Mouse (Mus musculus): Measurements from ENCODE around the gene Foxn4.
A peak's percentile ranks its signal among the peaks of the same experiment; 100 is the strongest.

The Foxn4 gene

DNA sequence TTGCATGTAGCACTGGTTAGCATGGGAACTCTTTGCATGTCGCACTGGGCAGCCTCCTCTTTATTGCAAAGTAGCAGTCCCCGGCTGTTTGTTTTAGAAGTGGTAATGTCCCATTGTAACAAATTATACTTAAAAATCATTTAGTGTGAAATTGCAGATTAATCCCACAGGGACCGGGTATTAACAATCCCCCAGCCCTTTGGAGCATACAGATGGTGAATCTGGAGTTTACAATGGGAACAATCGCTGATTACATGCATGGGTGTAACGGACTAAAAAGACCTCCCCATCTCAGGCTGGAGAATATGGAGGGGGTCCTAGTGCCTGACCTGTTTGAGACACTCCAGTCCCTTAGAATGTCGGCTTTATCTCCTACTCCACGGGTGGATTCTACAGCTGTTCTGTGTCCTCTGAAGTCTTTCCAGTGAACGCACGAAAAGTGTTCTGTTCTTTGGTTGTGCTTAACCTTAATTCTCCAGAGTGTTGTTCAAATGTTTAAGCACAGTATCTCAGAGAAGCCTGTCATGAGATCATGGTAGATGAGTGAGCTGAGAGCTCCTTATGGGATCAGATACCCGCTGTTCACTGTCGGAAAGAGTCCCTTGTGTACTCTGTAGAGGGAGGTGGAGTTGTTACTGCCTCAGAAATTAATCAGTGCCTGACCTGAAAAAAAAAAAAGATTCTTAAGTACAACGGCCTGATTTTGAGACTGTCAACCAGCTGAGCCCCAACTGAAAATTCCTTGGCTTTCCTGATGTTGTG lies 6.0 kb upstream of the Foxn4 start:
- DNase-seq, result no peak

DNA sequence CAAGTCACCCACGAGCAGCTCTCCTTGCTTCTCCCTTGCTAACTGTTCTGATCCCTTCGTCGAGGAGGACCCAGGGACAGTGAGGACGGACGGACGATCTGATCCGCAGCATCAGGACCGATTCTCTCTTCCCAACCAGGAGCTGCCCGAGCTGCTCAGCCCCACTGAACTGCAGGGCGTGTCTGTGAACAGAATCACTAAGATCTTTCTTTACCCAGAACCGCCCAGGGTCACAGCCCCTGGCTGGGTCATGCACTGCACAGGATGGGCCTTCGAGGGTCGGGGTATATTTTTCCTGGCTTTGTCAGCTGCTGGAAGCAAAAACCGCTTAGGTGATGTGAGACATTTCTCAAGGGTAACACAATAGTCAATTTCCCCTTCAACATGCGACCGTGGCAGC lies 2.4 kb upstream of the Foxn4 start:
- DNase-seq, result no peak

DNA sequence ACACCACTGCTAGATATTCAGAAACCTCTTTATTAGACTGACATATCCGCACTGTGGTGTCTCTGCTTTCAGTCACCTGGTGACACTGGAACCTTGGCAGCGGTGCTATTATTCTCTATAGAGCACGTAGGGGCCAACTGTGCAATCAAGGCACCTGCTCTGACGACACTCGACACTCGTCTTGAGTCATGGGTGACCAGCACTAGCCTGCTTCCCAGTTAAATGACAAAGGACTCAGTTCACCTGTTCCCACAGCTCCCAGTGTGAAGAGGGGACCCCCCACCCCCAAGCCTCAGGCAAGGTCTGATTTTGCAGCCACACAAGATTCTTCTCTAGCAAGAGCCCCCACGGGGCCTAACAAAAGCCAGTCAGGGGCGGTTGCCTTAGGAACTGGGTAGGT lies 1.7 kb upstream of the Foxn4 start:
- DNase-seq, result no peak

DNA sequence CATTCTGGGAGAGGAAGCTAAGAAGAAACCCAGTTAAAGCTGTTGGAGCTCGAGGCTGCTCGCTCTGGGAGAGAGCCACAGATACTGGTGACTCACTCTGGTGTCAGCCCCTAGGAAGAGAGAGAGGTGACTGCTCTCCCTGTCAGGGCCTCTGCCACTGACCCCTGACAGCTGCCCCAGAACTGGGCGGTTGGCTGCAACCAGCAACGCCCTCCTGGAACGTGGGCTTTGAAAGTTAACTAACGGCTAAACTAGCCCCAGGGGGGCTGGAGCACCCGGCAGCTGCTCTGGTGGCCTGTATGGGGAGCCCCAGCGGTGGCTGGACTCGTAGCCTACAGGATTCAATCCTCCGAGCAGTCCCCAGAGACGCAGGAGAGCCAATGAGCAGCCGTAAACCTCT lies 3.6 kb downstream of the Foxn4 start:
- no peak for DNase-seq

DNA sequence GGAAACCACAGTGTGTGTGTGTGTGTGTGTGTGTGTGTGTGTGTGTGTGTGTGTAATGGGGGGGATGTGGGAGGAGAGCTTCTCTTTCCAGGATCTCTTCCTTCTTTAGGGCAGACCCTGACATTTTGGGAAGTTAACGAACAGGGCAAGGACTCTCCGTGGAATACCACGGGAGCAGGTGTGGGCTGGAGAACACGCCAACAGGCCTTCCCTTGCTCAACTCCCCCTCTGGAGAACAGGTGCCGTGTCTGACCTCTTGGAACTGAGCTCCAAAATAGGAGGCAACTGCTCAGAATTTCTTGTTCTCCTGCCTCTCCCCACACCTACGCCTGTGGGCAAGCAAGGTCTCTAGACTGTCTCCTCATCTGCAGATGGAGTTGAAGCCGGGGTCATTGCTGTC lies 4.1 kb downstream of the Foxn4 start:
- DNase-seq, result no peak

DNA sequence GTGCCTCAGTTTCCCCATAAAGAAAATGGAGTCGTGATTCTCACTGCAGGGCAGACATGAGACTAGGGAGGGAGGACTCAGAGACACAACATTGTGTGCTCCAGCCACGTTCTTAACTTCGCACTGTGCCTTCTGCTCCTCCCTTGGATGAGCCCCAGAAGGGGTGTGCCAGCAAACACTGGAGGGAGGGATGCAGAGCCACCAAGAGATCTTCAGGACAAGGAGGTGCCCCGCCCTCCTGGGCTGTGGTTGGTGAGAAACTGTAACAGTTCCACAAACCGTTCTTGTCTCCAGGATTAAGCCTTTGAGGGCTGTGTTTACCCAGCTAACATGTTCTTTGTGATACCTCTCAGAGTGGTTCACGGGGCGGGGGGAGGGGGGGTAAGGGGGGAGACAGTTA lies 5.0 kb downstream of the Foxn4 start:
- no peak for DNase-seq

DNA sequence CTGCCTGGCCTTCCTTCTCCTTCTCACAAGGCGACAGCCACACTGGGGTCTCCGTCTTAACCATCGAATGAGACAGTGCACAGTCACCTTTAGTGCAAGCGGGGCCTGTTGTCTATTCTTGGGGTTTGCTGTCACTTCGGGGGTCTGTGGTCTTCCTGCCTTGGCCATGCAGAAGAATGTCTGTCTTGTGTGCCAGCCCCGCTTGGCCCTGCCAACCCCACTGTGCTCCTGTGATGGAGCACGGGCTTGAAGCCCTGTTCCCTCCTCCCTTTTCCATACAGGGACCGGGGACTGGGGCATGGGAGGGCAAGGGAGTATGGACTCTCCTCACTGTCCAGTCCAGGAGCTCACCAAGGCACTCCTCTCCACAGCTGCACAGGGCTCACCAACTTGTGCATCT lies 8.8 kb downstream of the Foxn4 start:
- DNase-seq, result no peak

DNA sequence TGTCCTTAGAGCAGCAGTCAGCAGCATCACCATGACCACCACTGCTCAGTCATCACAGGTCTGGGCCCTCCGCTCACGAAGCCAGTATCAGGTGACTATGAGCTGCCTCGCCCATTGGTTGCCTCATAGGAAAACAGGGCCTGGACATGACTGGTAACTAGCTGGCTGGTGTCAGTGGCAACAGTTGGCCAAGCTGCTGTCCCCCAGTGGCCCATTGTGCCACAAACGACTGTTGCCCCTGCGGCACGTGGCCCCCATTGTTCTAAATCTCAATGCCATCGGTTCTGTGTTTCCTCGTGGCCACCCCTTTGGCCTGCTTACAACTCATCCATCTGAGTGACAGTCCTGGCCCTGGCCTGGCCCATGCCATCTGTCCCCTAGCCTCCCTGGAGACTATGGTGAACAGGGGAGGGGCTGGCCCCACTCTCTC lies 9.6 kb downstream of the Foxn4 start:
- DNase-seq, result no peak

DNA sequence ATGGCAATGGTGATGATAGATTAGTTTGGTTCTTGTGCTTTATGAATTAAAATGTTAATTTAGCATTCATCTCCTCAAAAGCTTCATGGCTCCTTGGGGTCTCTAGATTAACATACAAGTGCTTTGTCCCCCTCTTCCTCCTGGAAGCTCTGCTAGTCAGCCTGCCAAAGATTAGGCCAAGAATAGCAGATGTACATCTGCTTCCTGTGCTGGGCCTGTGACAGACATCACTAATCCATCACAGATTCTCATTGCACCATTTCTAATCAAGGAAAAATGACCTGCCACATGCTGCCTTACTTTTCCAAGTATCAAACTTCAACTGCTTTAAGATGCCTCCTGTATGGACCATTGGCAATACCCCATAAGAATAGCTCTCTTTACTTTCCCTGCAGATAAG lies 12.1 kb downstream of the Foxn4 start:
- DNase-seq, result no peak

DNA sequence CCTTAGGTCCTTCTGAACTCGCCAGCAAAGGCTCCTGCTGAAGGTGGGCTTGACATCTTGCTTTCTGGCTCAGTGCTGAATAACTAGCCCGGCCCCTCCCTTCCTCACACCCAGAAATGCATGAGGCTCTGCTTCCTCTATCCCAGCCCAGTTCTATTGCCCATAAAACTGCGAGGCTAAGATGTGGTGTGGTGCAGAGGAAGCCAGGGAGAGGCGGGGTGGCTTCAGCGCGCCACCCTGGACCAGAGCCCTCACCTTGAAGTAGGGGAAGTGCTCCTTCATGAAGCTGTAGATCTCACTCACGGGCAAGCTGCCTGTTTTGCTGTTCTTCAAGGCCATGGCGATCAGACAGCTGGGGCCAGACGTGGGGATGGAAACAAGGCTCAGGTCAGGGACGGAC lies 14.1 kb downstream of the Foxn4 start:
- no peak for DNase-seq

DNA sequence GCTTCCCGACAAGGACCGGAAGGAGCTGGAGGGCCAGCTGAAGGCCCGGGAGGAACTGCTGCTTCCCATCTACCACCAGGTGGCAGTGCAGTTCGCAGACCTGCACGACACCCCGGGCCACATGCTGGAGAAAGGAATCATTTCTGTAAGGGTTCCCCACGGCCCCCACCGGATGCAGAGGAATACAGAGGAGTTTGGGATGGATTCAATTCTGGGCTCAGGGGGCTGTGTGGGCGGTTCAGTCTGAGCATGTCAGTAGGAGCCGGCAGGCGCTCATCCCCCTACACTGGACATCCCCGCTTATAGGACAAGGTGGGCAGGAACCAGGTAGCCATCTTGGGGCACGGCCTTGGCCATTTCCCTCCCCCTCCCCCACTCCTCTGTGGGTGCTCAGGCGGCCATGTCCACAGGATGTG lies 25.4 kb downstream of the Foxn4 start:
- DNase-seq, result peak; percentile 58

DNA sequence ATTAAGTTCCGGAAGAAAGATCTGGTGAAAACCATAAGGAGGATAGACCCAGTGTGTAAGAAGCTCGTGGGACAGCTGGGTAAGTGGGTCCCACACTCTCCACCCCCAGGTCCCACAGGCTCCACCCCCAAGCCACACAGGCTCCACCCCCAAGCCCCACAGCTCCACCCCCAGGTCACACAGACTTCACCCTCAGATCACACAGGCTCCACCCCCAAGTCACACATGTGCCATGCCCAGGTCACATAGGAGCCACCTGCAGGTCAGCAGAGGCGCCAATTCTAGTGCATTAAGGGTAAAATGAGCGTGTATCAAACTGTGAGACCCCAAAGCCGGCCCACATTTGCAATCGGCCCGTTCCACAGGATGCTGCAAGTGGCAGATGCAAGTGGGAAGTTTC lies 27.1 kb downstream of the Foxn4 start:
- DNase-seq, result no peak

DNA sequence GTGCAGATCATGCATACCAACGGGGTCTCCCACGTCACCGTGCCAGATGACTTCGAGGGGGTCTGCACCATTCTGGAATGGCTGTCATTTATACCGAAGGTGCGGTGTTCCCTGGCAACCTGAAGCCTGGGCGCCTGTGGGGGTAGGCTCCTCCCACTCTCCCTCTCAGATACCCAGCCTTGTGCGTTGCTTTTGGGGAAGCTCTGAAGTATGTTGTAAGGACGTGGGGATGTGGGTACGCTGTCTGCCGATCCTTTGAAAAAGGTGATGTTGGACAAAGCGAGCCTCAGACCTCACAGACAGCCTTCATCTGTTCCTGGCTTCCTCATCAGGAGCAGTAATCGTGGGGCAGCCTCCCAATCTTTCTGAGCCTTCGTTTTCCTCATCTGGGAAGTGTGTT lies 33.9 kb downstream of the Foxn4 start:
- no peak for DNase-seq

DNA sequence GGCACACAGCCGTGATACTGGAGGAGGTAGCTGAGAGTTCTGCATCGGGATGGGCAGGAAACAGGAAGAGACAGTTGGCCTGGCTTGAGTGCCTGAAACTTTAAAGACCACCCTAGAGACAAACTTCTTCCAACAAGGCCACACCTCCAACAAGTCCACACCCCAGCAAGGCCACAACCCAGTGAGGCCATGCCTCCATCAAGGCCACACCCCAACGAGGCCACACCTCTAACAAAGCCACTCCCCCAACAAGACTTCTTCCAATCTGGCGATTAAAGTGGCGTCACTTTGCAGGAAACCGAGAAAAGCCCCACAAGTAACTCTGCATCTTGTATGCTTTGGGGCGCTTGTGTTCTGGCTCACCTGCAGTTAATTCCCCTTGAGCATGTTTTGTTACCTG lies 34.7 kb downstream of the Foxn4 start:
- DNase-seq, result no peak

DNA sequence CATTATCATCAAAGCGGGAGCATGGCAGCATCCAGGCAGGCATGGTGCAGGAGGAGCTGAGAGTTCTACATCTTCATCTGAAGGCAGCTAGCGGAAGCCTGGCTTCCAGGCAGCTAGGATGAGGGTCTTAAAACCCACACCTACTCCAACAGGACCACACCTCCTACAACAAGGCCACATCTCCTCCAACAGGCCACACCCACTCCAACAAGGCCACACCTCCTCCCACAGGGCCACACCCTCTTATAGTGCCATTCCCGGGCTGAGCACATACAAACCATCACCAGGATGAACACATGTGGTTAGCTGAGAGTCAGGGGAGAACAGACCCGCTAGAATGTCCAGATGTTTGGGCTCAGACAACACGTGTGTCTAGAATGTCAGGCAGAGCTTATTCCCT lies 44.7 kb downstream of the Foxn4 start:
- no peak for DNase-seq

DNA sequence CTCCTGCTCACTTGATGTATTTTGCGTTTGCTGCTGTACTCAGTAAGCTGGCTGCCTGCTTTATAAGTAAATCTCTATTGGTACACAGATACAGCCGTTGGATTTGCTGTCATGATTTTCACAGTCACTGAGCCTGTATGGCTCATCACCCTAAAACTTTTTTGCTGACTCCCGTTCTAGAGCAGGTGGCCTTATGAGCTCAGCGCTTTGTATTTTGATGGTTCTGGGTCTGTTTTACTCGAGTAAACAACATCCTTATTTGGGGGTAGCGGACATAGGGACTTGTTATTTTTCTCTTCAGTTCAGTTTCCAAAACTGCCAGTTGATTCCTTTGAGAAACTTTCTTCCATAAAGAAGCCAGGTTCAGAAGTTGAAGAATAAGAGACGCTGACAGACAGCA lies 47.6 kb downstream of the Foxn4 start:
- no peak for DNase-seq

DNA sequence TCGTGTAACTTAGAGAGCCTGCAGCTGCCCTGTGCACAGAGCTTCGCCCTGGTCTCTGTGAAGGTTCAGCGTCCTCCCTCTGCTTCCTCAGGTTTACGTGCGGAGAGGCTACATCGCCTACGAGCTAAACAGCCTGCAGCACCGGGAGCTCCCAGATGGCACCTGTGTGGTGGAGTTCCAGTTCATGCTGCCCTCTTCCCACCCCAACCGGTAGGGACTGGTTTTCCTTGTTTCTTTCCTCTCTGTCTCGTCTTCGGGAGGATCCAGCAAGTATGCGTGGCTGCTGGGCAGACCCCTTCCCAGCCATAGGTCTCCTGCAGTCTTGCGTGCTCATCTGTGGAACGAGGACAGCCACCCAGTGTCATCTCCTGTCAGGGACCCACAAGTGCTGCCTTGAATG lies 54.8 kb downstream of the Foxn4 start:
- DNase-seq, result no peak

DNA sequence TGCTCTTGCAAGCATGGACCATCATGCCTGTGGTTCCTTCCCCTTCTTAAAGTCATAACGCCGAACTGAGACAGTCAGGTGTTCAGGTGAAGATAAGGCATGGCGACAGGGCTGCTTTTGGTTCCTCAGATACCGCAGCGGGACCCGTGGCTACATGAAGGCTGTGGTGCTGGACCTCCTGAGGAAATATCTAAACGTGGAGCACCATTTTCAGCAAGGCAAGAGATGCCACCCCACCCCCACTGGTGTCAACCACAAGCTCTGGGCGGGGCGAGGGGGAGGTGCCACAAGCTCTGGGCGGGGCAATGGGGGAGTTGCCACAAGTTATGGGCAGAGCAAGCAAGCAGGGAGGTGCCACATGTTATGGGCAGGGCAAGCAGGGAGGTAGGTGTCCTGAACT lies 60.4 kb downstream of the Foxn4 start:
- no peak for DNase-seq

DNA sequence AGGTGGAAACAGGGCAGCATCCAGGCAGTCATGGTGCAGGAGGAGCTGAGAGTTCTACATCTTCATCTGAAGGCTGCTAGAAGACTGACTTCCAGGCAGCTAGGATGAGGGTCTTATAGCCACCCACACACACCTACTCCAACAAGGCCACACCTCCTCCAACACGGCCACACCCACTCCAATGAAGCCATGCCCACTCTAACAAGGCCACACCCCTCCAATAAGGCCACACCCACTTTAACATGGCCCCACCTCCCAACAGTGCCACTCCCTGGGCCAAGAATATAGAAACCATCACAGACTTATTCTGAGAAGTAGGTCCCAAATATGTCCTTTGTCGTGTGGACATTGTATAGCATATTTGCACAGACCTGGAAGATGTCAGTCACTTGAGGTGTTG lies 67.4 kb downstream of the Foxn4 start:
- DNase-seq, result no peak

All from cerebellum, adult 8-10 months (tissue).